Mouse (Mus musculus): ENCODE measurements at regions not wholly inside any gene's neighbourhood (a gene's known extent, or its start where the extent isn't known, plus 50 kb on each side); places are given as distances from the start of the nearest gene placed in this dataset.

GRCm38 (mm10) chr12:118650483-118651160 is 195.5 kb upstream of the Sp8 start:
- no peaks in the 10 kb centered on the region for H3K27me3 ChIP-seq (ENCODE audit: control insufficient read depth, insufficient read depth, low read length)
- H3K4me1 ChIP-seq (replicated peaks; ENCODE audit: control insufficient read depth, insufficient read depth): no peaks in the 10 kb centered on the region
- no peaks in the 10 kb centered on the region for H3K9me3 ChIP-seq (ENCODE audit: control insufficient read depth, low read length)
- no peak overlapping the region for H3K4me2 ChIP-seq (replicated peaks; ENCODE audit: low read depth)
- ATAC-seq (ENCODE audit: low FRiP score, low TSS enrichment): no peak
- no peak for DNase-seq (ENCODE audit: low spot score)
- no peaks in the 10 kb centered on the region for H3K36me3 ChIP-seq (ENCODE audit: control insufficient read depth, insufficient read depth, low read length)
- 39% methylated on average over 4 of the region's 4 CpGs for WGBS
- TF ChIP-seq EP300 (optimal IDR thresholded peaks at IDR 0.05) (no peak), CTCF (IDR thresholded peaks at IDR 0.05; ENCODE audit: low read depth) (no peak)
- no peak overlapping the region for H3K9ac ChIP-seq (ENCODE audit: low read length)
- no peak overlapping the region for H3K27ac ChIP-seq (replicated peaks)
- H3K4me3 ChIP-seq (ENCODE audit: low read depth, low read length): no peak overlapping the region

GRCm38 (mm10) chr12:118649323-118649973 is 196.7 kb upstream of the Sp8 start:
- H3K27ac ChIP-seq (replicated peaks): no peak overlapping the region
- H3K9me3 ChIP-seq (ENCODE audit: control insufficient read depth, low read length): no peaks in the 10 kb centered on the region
- ATAC-seq (ENCODE audit: low FRiP score, low TSS enrichment): no peak
- H3K4me3 ChIP-seq (ENCODE audit: low read depth, low read length): no peak overlapping the region
- H3K36me3 ChIP-seq (ENCODE audit: control insufficient read depth, insufficient read depth, low read length): no peaks in the 10 kb centered on the region
- H3K27me3 ChIP-seq (ENCODE audit: control insufficient read depth, insufficient read depth, low read length): no peaks in the 10 kb centered on the region
- no peak overlapping the region for H3K4me2 ChIP-seq (replicated peaks; ENCODE audit: low read depth)
- no peak overlapping the region for H3K9ac ChIP-seq (ENCODE audit: low read length)
- TF ChIP-seq CTCF (IDR thresholded peaks at IDR 0.05; ENCODE audit: low read depth) (no peak), EP300 (optimal IDR thresholded peaks at IDR 0.05) (no peak)
- WGBS: 88% methylated on average over 3 of the region's 3 CpGs
- no peak for DNase-seq (ENCODE audit: low spot score)
- no peaks in the 10 kb centered on the region for H3K4me1 ChIP-seq (replicated peaks; ENCODE audit: control insufficient read depth, insufficient read depth)

- ATAC-seq (ENCODE audit: low FRiP score, low TSS enrichment) (no peak), DNase-seq (ENCODE audit: low spot score) (no peak)
- TF ChIP-seq EP300 (optimal IDR thresholded peaks at IDR 0.05) (no peak), CTCF (IDR thresholded peaks at IDR 0.05; ENCODE audit: low read depth) (no peak)
- Histone ChIP-seq H3K4me1 (replicated peaks; ENCODE audit: control insufficient read depth, insufficient read depth) (no peaks in the 10 kb centered on the region), H3K27me3 (ENCODE audit: control insufficient read depth, insufficient read depth, low read length) (no peaks in the 10 kb centered on the region), H3K9ac (ENCODE audit: low read length) (no peak overlapping the region), H3K36me3 (ENCODE audit: control insufficient read depth, insufficient read depth, low read length) (no peaks in the 10 kb centered on the region), H3K4me3 (ENCODE audit: low read depth, low read length) (no peak overlapping the region), H3K27ac (replicated peaks) (no peak overlapping the region), H3K9me3 (ENCODE audit: control insufficient read depth, low read length) (no peaks in the 10 kb centered on the region), H3K4me2 (replicated peaks; ENCODE audit: low read depth) (no peak overlapping the region)
These were observed 197.5 kb upstream of the Sp8 start for GRCm38 (mm10) chr12:118648673-118649072.

GRCm38 (mm10) chr12:118647270-118648042 is 198.7 kb upstream of the Sp8 start:
- DNase-seq (ENCODE audit: low spot score) (no peak), ATAC-seq (ENCODE audit: low FRiP score, low TSS enrichment) (no peak)
- Histone ChIP-seq H3K4me1 (replicated peaks; ENCODE audit: control insufficient read depth, insufficient read depth) (no peaks in the 10 kb centered on the region), H3K4me3 (ENCODE audit: low read depth, low read length) (no peak overlapping the region), H3K4me2 (replicated peaks; ENCODE audit: low read depth) (no peak overlapping the region), H3K9ac (ENCODE audit: low read length) (no peak overlapping the region), H3K27ac (replicated peaks) (no peak overlapping the region), H3K27me3 (ENCODE audit: control insufficient read depth, insufficient read depth, low read length) (no peaks in the 10 kb centered on the region), H3K36me3 (ENCODE audit: control insufficient read depth, insufficient read depth, low read length) (no peaks in the 10 kb centered on the region), H3K9me3 (ENCODE audit: control insufficient read depth, low read length) (no peaks in the 10 kb centered on the region)
- 71% methylated on average over 12 of the region's 12 CpGs for WGBS
- TF ChIP-seq EP300 (optimal IDR thresholded peaks at IDR 0.05) (no peak), CTCF (IDR thresholded peaks at IDR 0.05; ENCODE audit: low read depth) (no peak)

GRCm38 (mm10) chr12:118640925-118641324 is 205.2 kb upstream of the Sp8 start:
- Histone ChIP-seq H3K36me3 (ENCODE audit: control insufficient read depth, insufficient read depth, low read length) (no peaks in the 10 kb centered on the region), H3K27me3 (ENCODE audit: control insufficient read depth, insufficient read depth, low read length) (no peaks in the 10 kb centered on the region), H3K4me1 (replicated peaks; ENCODE audit: control insufficient read depth, insufficient read depth) (no peaks in the 10 kb centered on the region), H3K9ac (ENCODE audit: low read length) (no peak overlapping the region), H3K27ac (replicated peaks) (no peak overlapping the region), H3K9me3 (ENCODE audit: control insufficient read depth, low read length) (no peaks in the 10 kb centered on the region), H3K4me3 (ENCODE audit: low read depth, low read length) (no peak overlapping the region), H3K4me2 (replicated peaks; ENCODE audit: low read depth) (no peak overlapping the region)
- no peak for TF ChIP-seq EP300 (optimal IDR thresholded peaks at IDR 0.05)
- no peak for TF ChIP-seq CTCF (IDR thresholded peaks at IDR 0.05; ENCODE audit: low read depth)
- WGBS: 46% methylated on average over 3 of the region's 3 CpGs
- ATAC-seq (ENCODE audit: low FRiP score, low TSS enrichment): no peak
- DNase-seq (ENCODE audit: low spot score): no peak

- ATAC-seq (ENCODE audit: low FRiP score, low TSS enrichment): no peak
- 40% methylated on average over 4 of the region's 4 CpGs for WGBS
- no peaks in the 10 kb centered on the region for H3K27me3 ChIP-seq (ENCODE audit: control insufficient read depth, insufficient read depth, low read length)
- no peak overlapping the region for H3K4me3 ChIP-seq (ENCODE audit: low read depth, low read length)
- TF ChIP-seq CTCF (IDR thresholded peaks at IDR 0.05; ENCODE audit: low read depth) (no peak), EP300 (optimal IDR thresholded peaks at IDR 0.05) (no peak)
- no peaks in the 10 kb centered on the region for H3K36me3 ChIP-seq (ENCODE audit: control insufficient read depth, insufficient read depth, low read length)
- H3K27ac ChIP-seq (replicated peaks): no peak overlapping the region
- no peak overlapping the region for H3K4me2 ChIP-seq (replicated peaks; ENCODE audit: low read depth)
- no peaks in the 10 kb centered on the region for H3K9me3 ChIP-seq (ENCODE audit: control insufficient read depth, low read length)
- H3K9ac ChIP-seq (ENCODE audit: low read length): no peak overlapping the region
- DNase-seq (ENCODE audit: low spot score): no peak
- H3K4me1 ChIP-seq (replicated peaks; ENCODE audit: control insufficient read depth, insufficient read depth): no peaks in the 10 kb centered on the region
These were observed 208.9 kb upstream of the Sp8 start for GRCm38 (mm10) chr12:118637214-118637613.
